Mouse (Mus musculus): Measurements from ENCODE around the gene Il16. TPM values are rescaled to one million over a fixed set of nuclear protein-coding genes. Genes with fewer than 3 reads are reported as not detected.

The Il16 gene
- polyA plus RNA-seq, 1 experiment from 2014 or later: 7.2 TPM

GRCm38 (mm10) chr7:83763674-83764073 is 18.1 kb upstream of the Il16 start:
- Histone ChIP-seq H3K27ac (replicated peaks; ENCODE audit: low read depth, low read length) (no peak overlapping the region), H3K9ac (ENCODE audit: low read depth, low read length) (no peak overlapping the region), H3K36me3 (ENCODE audit: control insufficient read depth, insufficient read depth, low read length) (no peaks in the 10 kb centered on the region), H3K4me3 (ENCODE audit: low read depth, low read length) (no peak overlapping the region), H3K9me3 (ENCODE audit: control insufficient read depth, low read length) (no peaks in the 10 kb centered on the region), H3K4me1 (ENCODE audit: control insufficient read depth, insufficient read depth, low read length) (no peaks in the 10 kb centered on the region; the same call in 1 of the 2 replicates), H3K27me3 (replicated peaks; ENCODE audit: control insufficient read depth, insufficient read depth, low read length) (no peaks in the 10 kb centered on the region), H3K4me2 (ENCODE audit: low read depth, low read length) (no peak overlapping the region)
- ATAC-seq (ENCODE audit: low read depth): no peak
- 40% methylated on average over 3 of the region's 3 CpGs for WGBS
- peak; percentile 38 for DNase-seq (ENCODE audit: low spot score)

GRCm38 (mm10) chr7:83762336-83762735 is 16.8 kb upstream of the Il16 start:
- no peaks in the 10 kb centered on the region for H3K27me3 ChIP-seq (replicated peaks; ENCODE audit: control insufficient read depth, insufficient read depth, low read length)
- no peaks in the 10 kb centered on the region for H3K4me1 ChIP-seq (ENCODE audit: control insufficient read depth, insufficient read depth, low read length)
- H3K27ac ChIP-seq (replicated peaks; ENCODE audit: low read depth, low read length): no peak overlapping the region
- no peak overlapping the region for H3K4me2 ChIP-seq (ENCODE audit: low read depth, low read length)
- H3K9ac ChIP-seq (ENCODE audit: low read depth, low read length): no peak overlapping the region
- no peak for ATAC-seq (ENCODE audit: low read depth)
- no peak overlapping the region for H3K4me3 ChIP-seq (ENCODE audit: low read depth, low read length)
- no peak for DNase-seq (ENCODE audit: low spot score)
- H3K36me3 ChIP-seq (ENCODE audit: control insufficient read depth, insufficient read depth, low read length): no peaks in the 10 kb centered on the region
- WGBS: 84% methylated on average over 5 of the region's 5 CpGs
- no peaks in the 10 kb centered on the region for H3K9me3 ChIP-seq (ENCODE audit: control insufficient read depth, low read length)

- Histone ChIP-seq H3K4me3 (ENCODE audit: low read depth, low read length) (no peak overlapping the region), H3K4me2 (ENCODE audit: low read depth, low read length) (no peak overlapping the region), H3K4me1 (ENCODE audit: control insufficient read depth, insufficient read depth, low read length) (peaks cover 6% of the 10 kb centered on the region; the same call in 1 of the 2 replicates), H3K36me3 (ENCODE audit: control insufficient read depth, insufficient read depth, low read length) (no peaks in the 10 kb centered on the region), H3K9ac (ENCODE audit: low read depth, low read length) (no peak overlapping the region), H3K27me3 (replicated peaks; ENCODE audit: control insufficient read depth, insufficient read depth, low read length) (no peaks in the 10 kb centered on the region), H3K9me3 (ENCODE audit: control insufficient read depth, low read length) (no peaks in the 10 kb centered on the region), H3K27ac (replicated peaks; ENCODE audit: low read depth, low read length) (no peak overlapping the region)
- no peak for ATAC-seq (ENCODE audit: low read depth)
- DNase-seq (ENCODE audit: low spot score): no peak
- WGBS: 72% methylated on average over 1 of the region's 1 CpGs
Measured at GRCm38 (mm10) chr7:83751055-83751454, 5.5 kb upstream of the Il16 start.

GRCm38 (mm10) chr7:83748405-83748804 is 2.9 kb upstream of the Il16 start:
- 71% methylated on average over 1 of the region's 1 CpGs for WGBS
- ATAC-seq (ENCODE audit: low read depth) (no peak), DNase-seq (ENCODE audit: low spot score) (no peak)
- Histone ChIP-seq H3K27me3 (replicated peaks; ENCODE audit: control insufficient read depth, insufficient read depth, low read length) (no peaks in the 10 kb centered on the region), H3K4me2 (ENCODE audit: low read depth, low read length) (no peak overlapping the region), H3K4me3 (ENCODE audit: low read depth, low read length) (no peak overlapping the region), H3K36me3 (ENCODE audit: control insufficient read depth, insufficient read depth, low read length) (no peaks in the 10 kb centered on the region), H3K9ac (ENCODE audit: low read depth, low read length) (no peak overlapping the region), H3K9me3 (ENCODE audit: control insufficient read depth, low read length) (no peaks in the 10 kb centered on the region), H3K4me1 (ENCODE audit: control insufficient read depth, insufficient read depth, low read length) (peaks cover 15% of the 10 kb centered on the region), H3K27ac (replicated peaks; ENCODE audit: low read depth, low read length) (no peak overlapping the region)

GRCm38 (mm10) chr7:83746107-83746687 is 671 bp upstream of the Il16 start:
- Histone ChIP-seq H3K4me3 (ENCODE audit: low read depth, low read length) (peak overlapping the region; percentile 32; the same call in 1 of the 2 replicates), H3K9ac (ENCODE audit: low read depth, low read length) (peak overlapping the region; percentile 56), H3K27ac (replicated peaks; ENCODE audit: low read depth, low read length) (peak overlapping the region; percentile 85), H3K27me3 (replicated peaks; ENCODE audit: control insufficient read depth, insufficient read depth, low read length) (no peaks in the 10 kb centered on the region), H3K4me2 (ENCODE audit: low read depth, low read length) (peak overlapping the region; percentile 51), H3K36me3 (ENCODE audit: control insufficient read depth, insufficient read depth, low read length) (no peaks in the 10 kb centered on the region), H3K9me3 (ENCODE audit: control insufficient read depth, low read length) (no peaks in the 10 kb centered on the region), H3K4me1 (ENCODE audit: control insufficient read depth, insufficient read depth, low read length) (peaks cover 15% of the 10 kb centered on the region)
- 39% methylated on average over 8 of the region's 8 CpGs for WGBS
- DNase-seq (ENCODE audit: low spot score) (no peak), ATAC-seq (ENCODE audit: low read depth) (0 out of 2 replicates have a peak, but pooled peaks have one; percentile 26)

- Histone ChIP-seq H3K27ac (replicated peaks; ENCODE audit: low read depth, low read length) (peak overlapping the region; percentile 85), H3K4me3 (ENCODE audit: low read depth, low read length) (peak overlapping the region; percentile 32)
- ATAC-seq (ENCODE audit: low read depth): peak; percentile 12; the same call in 1 of the 2 replicates
Measured at GRCm38 (mm10) chr7:83745065-83745412, 487 bp downstream of the Il16 start.

GRCm38 (mm10) chr7:83744250-83744649 is 1.3 kb downstream of the Il16 start:
- H3K4me2 ChIP-seq (ENCODE audit: low read depth, low read length): peak overlapping the region; percentile 51; the same call in 1 of the 2 replicates
- no peaks in the 10 kb centered on the region for H3K27me3 ChIP-seq (replicated peaks; ENCODE audit: control insufficient read depth, insufficient read depth, low read length)
- no peak overlapping the region; the same call in 1 of the 2 replicates for H3K9ac ChIP-seq (ENCODE audit: low read depth, low read length)
- H3K27ac ChIP-seq (replicated peaks; ENCODE audit: low read depth, low read length): no peak overlapping the region
- H3K36me3 ChIP-seq (ENCODE audit: control insufficient read depth, insufficient read depth, low read length): no peaks in the 10 kb centered on the region
- no peak for ATAC-seq (ENCODE audit: low read depth)
- H3K4me3 ChIP-seq (ENCODE audit: low read depth, low read length): peak overlapping the region; percentile 32; the same call in 1 of the 2 replicates
- 85% methylated on average over 4 of the region's 4 CpGs for WGBS
- no peaks in the 10 kb centered on the region for H3K9me3 ChIP-seq (ENCODE audit: control insufficient read depth, low read length)
- H3K4me1 ChIP-seq (ENCODE audit: control insufficient read depth, insufficient read depth, low read length): peaks cover 20% of the 10 kb centered on the region
- DNase-seq (ENCODE audit: low spot score): no peak

More at GRCm38 (mm10) chr7:83745065-83745412, 487 bp downstream of the Il16 start:
- Histone ChIP-seq H3K36me3 (ENCODE audit: control insufficient read depth, insufficient read depth, low read length) (no peaks in the 10 kb centered on the region), H3K9me3 (ENCODE audit: control insufficient read depth, low read length) (no peaks in the 10 kb centered on the region), H3K9ac (ENCODE audit: low read depth, low read length) (peak overlapping the region; percentile 56), H3K4me1 (ENCODE audit: control insufficient read depth, insufficient read depth, low read length) (peaks cover 16% of the 10 kb centered on the region), H3K4me2 (ENCODE audit: low read depth, low read length) (peak overlapping the region; percentile 51), H3K27me3 (replicated peaks; ENCODE audit: control insufficient read depth, insufficient read depth, low read length) (no peaks in the 10 kb centered on the region)
- WGBS: 50% methylated on average over 9 of the region's 9 CpGs
- DNase-seq (ENCODE audit: low spot score): no peak

GRCm38 (mm10) chr7:83742690-83743089 is 2.8 kb downstream of the Il16 start:
- H3K9me3 ChIP-seq (ENCODE audit: control insufficient read depth, low read length): no peaks in the 10 kb centered on the region
- no peak overlapping the region for H3K4me2 ChIP-seq (ENCODE audit: low read depth, low read length)
- ATAC-seq (ENCODE audit: low read depth) (no peak), DNase-seq (ENCODE audit: low spot score) (no peak)
- no peaks in the 10 kb centered on the region for H3K27me3 ChIP-seq (replicated peaks; ENCODE audit: control insufficient read depth, insufficient read depth, low read length)
- H3K9ac ChIP-seq (ENCODE audit: low read depth, low read length): no peak overlapping the region
- H3K36me3 ChIP-seq (ENCODE audit: control insufficient read depth, insufficient read depth, low read length): no peaks in the 10 kb centered on the region
- no peak overlapping the region for H3K4me3 ChIP-seq (ENCODE audit: low read depth, low read length)
- no peak overlapping the region for H3K27ac ChIP-seq (replicated peaks; ENCODE audit: low read depth, low read length)
- 43% methylated on average over 3 of the region's 3 CpGs for WGBS
- peaks cover 26% of the 10 kb centered on the region for H3K4me1 ChIP-seq (ENCODE audit: control insufficient read depth, insufficient read depth, low read length)

- no peak overlapping the region for H3K4me2 ChIP-seq (ENCODE audit: low read depth, low read length)
- H3K9ac ChIP-seq (ENCODE audit: low read depth, low read length): no peak overlapping the region
- H3K27me3 ChIP-seq (replicated peaks; ENCODE audit: control insufficient read depth, insufficient read depth, low read length): no peaks in the 10 kb centered on the region
- no peak for ATAC-seq (ENCODE audit: low read depth)
- H3K27ac ChIP-seq (replicated peaks; ENCODE audit: low read depth, low read length): no peak overlapping the region
- DNase-seq (ENCODE audit: low spot score): no peak
- peaks cover 26% of the 10 kb centered on the region for H3K4me1 ChIP-seq (ENCODE audit: control insufficient read depth, insufficient read depth, low read length)
- WGBS: 73% methylated on average over 2 of the region's 2 CpGs
- H3K4me3 ChIP-seq (ENCODE audit: low read depth, low read length): no peak overlapping the region
- no peaks in the 10 kb centered on the region for H3K9me3 ChIP-seq (ENCODE audit: control insufficient read depth, low read length)
- H3K36me3 ChIP-seq (ENCODE audit: control insufficient read depth, insufficient read depth, low read length): no peaks in the 10 kb centered on the region
Measured at GRCm38 (mm10) chr7:83742026-83742425, 3.5 kb downstream of the Il16 start.
